Mouse (Mus musculus): ENCODE results near the gene Cebpzos.

The Cebpzos gene

DNA sequence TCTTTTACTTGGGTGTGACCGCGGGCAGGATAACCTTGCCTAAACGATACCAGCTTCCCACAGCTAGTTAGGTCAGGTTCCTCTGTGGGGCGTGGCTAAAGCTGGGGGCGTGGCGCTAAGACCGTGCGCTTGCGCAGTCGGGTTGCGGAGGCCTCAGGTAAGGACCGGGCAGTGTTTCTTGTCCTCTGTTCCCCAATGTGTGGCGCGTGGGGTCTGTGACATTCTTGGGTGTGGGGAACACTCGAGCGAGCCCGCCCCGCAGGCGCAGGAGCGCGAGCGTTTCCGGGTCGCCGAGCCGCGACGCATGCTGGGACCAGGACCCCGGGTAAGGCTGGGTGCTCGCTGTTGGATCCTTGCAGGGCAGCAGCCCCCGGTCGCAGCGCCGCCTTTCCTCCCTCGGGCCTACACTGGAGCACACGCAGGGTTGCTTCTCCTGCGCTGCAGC is at the start of gene Cebpzos:
Gene Cebpzos, plus strand, starts transcription at position 132 of the 445 bp plus-strand sequence.
- DNase-seq (ENCODE audit: low spot score in 2 of 2): peak; percentile 87 to 90

DNA sequence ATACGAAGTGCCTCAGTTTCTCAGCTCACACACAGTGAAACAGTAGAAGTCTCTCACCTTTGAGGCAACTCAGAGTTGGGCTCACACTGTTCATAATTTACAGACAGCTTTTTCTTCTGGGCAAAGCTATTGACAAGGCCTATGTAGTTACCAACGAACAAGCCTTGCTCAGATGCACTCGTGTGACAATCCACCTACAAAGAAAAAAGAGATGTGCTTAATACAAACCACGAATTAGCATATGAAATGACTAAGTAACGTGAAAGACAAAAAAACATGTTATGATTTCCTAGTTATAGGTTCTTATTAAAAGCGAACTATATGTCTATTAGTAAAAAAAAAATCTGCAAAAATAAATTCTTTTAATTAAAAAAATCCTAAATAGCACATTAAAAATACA is 42.4 kb upstream of the Cebpzos start:
- DNase-seq (ENCODE audit: low spot score in 2 of 2): no peak

DNA sequence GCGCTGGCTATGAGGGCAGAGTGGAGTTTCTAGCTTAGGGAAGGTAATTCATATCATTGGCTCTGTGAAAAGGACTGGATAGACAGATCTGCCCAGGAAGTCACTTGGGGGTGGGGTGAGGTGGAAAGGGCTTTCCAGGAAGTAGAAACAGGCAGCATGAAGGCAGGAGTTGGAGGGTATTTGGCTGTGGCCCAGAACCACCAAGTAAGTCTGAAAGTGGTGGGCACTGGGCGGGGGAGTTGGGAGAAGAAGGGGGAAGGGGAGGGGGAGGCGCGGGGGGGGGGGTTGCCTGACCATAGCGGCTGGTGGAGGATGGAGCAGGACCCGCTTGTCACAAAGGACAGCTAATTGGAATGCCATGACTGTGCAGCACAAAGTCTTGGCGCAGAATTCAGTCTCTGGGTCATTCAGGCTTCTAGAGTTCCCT is 34.4 kb upstream of the Cebpzos start:
- DNase-seq (ENCODE audit: low spot score in 2 of 2): peak; percentile 8 to 14

DNA sequence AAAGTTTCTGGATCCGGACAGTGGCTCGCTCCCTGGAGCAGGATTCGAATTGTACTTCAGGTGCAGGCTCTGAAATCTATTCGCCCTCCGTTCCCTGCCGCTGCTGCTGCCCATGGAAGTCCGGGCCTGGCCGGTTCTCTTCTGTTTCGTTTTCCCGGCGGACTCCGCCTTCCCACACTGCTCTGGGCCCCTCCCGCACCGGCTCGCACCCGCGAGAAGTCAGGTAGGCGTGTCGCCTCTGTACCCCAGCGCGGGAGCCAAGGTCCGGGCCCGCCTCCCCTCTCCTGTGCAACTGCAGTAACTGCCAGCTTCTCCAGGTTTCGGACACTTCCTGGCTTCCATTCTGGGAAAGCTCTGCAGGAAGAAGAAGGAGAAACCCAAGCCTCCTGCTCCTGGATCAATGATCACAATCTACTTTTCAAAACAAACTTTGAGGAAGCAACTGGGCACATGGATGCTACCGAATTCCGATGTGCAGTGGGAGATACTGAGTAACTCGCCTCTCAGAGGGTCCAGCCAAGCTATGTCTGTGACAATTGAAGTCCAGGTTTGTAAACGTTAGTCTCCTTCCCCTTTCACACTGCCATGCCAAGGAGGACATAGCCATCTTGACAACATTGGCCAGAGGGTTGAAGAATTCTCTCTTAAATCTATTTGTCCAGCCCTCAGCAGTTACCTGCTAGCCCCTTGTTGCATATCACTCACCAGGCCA is 33.7 kb upstream of the Cebpzos start, which contains the start of gene Eif2ak2:
Gene Eif2ak2, minus strand, starts transcription at position 173 of the 712 bp plus-strand sequence.
- DNase-seq (ENCODE audit: low spot score in 2 of 2): peak; percentile 76 to 80

DNA sequence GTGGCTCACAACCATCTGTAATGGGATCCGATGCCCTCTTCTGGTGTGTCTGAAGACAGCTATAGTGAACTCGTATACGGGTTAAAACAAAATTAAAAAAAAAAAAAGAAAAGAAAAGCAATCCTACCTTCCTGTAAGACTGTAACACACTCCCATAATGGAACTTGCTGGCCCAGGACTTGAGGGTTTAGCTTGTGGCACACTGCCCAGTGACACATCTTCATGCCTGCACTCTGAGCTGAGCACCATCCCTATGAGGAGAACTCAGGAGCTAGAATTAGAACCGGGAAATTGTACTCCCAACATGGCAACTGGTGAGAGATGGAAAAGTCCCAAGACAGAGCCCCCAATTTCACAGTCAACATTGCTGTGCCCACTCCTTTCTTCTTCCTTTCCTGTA is 33.0 kb upstream of the Cebpzos start:
- no peak for DNase-seq (ENCODE audit: low spot score in 2 of 2)

DNA sequence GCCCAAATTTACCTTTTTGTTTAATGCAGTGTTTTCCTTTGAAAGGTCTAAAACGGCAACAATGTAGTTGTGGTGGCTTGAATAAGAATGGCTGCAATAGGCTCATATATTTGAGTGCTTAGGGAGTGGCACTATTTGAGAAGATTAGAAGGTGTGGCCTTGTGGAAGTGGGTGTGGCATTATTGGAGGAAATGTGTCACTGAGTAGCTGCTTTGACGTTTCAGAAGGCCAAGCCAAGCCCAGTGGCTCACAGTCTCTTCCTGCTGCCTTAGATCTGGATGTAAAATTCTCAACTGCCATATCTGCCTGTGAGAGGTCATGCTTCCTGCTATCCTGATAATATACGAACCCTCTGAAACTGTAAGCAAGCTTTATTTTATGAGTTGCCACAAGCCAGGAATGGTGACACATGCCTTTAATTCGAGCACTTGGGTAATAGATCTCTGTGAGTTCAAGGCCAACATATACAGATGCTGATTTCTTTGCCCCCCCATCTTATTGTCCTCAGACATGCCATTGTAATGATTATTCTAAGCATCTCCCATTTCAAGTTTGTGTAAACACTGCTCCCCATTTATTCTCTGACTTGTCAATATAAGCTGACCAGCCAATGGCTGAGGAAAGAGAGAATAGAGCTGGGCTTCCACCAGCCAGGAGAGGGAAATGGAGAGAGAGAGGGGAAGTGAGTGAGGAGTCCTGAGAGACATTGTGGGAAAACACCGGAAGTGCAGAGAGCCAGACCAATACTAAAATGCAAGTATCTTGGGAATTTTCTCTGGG is 30.8 kb upstream of the Cebpzos start:
- DNase-seq (ENCODE audit: low spot score in 2 of 2): no peak

DNA sequence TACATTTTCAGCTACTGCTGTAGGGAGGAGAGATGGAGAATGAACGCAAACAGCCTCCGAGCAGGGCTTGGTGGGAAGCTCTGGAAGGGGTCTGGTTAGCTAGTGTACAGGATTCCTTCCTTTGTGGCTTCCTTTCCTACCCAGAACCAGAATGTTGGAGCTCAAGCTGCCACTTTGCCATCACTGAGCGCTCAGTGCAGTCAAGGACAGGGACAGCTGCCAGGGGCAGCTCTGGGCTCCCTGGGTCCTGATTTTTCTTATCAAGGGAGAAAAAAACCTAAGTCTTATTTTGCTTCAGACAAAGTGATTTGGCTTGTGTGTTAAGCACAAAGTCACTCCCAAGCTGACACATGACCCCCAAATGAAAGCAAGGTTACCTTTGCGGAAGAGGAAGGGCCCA is 27.7 kb upstream of the Cebpzos start:
- no peak for DNase-seq (ENCODE audit: low spot score in 2 of 2)

DNA sequence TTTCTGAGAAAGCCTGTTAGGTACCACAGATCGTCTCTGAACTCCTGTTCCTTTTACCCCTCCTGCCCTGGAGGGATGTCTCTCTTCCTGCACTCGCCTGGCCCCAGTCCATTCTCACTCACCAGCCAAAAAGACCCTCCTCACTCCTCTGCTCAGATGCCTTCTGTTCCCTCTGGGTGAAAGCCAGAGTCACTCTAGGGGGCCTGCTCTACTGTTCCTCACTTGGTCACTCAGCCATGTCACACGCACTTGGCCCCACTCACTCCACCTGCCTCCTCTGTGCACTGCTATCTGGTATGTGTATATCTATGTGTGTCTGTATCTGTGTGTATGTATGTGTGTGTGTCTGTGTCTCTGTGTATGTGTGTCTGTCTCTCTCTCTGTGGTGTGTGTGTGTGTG is 27.1 kb upstream of the Cebpzos start:
- no peak for DNase-seq (ENCODE audit: low spot score in 2 of 2)

DNA sequence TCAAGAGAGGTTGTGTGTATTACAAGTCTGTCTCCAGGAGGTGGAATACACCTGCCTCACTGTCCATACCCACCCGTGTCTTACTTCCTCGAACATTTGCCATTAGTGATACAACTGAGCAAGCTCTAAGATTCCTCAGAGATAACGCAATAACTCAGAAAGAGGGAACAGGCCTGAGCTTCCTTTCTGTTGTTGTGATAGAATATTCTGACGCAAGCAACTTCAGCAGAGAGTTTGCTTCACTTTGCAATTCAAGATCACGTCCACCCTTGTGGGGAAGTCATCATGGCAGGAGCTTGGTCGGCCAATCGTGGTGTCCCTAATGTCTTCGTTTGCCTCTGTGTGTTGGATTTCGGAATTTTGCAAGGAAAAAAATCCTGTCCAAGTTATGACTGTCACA is 25.3 kb upstream of the Cebpzos start:
- peak in 1 of 2 experiments; percentile 7 for DNase-seq (ENCODE audit: low spot score in 2 of 2)

DNA sequence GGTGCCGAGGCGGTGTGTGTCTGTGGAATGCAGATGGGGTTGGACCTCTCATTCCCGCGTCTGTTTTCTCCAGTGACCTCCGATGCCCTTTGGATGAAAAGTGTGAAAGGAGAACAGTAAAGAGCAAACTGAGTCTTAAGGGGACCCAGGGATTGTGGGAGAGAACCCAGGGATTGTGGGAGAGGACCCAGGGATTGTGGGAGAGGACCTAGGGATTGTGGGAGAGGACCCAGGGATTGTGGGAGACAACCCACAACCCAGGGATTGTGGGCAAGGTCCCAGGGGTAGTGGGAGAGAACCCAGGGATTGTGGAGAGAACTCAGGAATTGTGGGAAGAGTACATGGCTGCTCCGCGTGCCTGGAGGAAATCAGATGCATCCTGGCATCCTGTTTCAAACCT is 21.3 kb upstream of the Cebpzos start:
- no peak for DNase-seq (ENCODE audit: low spot score in 2 of 2)

DNA sequence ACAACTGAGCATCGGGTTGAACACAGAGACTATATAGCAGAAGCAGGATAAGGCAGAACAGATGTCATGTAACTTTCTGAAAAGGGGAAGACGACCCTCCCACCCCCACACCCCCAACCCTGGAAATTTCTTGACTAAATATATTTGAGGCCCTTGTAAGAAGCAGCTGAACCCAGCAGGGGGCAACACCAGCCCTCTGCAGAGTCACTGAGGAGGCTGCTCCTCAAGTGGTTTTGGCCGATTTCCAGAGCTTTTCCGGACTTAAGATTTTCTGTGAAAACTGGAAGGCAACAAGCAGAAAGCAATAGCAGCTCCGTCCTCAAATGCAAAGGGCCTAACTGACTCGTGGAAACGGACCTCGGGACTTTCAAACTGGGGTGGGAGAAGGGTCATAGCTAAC is 20.9 kb upstream of the Cebpzos start:
- DNase-seq (ENCODE audit: low spot score in 2 of 2): peak in 1 of 2 experiments; percentile 23

DNA sequence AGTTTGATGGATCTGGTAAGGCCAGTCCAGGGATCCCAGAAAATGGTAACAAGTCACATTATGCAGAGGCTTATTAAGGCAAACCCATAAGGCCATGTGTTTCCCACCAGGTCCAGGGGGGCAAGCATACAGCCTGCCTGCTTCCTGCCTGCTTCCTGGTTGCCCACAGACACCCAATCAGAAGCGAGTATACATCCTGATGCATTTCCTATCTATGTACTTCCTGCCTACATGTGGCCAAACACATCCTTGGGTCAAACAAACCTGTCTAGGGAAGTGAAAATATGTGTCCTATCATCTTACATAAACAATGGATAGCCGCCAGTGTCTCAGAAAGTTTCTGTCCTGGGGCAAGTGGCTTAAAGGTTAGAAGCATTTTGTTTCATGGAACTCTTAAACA is 13.1 kb upstream of the Cebpzos start:
- DNase-seq (ENCODE audit: low spot score in 2 of 2): no peak

DNA sequence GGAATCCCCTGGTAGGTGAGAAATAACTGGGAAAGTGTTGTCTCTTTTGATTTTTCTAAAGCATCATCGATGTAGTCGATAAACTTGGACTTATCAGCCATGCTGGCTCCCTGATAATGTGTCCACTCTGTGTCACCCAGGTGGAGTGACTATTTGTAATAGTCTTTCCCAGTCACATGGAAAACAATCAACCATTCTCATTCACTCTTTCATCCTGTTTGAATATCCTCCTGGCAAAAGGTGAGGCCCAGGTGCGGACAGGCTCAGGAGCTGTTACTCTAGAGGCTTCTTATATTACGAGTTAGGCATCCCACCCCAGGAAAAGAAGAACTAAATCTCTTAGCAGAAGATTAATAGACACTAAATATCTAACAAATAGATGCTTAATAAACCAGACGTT is 9.4 kb upstream of the Cebpzos start, which contains the start of gene Sult6b1:
Gene Sult6b1, minus strand, starts transcription at position 101 of the 400 bp plus-strand sequence.
- no peak for DNase-seq (ENCODE audit: low spot score in 2 of 2)

DNA sequence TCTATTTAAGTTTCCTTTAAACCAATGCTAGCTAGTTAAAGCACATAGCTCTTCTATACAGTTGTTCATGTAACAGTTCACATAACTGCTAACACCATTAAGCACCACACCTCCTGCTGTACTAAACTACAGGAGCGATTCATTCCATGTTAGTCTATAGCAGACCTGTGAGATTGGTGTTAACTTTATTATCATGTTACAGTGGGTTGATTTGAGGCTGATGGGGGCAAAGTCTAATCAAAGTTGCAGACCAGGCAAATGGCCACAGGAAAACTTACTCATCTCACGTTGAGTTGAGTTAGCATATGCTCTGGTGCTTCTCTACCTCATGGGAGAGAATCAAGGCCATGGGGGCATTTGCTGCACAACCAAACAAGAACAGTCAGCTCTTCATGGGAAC is 6.9 kb upstream of the Cebpzos start:
- no peak for DNase-seq (ENCODE audit: low spot score in 2 of 2)

DNA sequence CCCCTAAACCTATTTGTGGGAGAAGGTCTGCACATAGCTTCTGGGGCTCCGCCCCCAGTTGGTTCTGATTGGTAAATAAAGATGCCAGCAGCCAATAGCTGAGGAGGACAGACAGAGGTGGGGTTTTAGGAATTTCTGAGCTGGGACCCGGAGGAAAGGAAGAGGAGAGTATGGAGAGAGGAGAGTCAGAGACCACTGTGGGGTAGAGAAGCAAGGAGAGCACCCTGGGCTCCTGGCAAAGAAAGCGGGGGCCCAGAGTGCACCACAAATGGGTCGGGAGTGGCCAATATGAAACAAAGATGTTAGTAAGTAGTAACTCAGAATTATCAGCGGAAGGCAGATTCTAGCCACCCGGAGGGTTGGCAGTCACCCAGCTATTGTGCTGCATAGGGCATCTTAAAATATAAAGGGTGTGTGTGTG is 3.4 kb upstream of the Cebpzos start:
- DNase-seq (ENCODE audit: low spot score in 2 of 2): peak in 1 of 2 experiments; percentile 21

DNA sequence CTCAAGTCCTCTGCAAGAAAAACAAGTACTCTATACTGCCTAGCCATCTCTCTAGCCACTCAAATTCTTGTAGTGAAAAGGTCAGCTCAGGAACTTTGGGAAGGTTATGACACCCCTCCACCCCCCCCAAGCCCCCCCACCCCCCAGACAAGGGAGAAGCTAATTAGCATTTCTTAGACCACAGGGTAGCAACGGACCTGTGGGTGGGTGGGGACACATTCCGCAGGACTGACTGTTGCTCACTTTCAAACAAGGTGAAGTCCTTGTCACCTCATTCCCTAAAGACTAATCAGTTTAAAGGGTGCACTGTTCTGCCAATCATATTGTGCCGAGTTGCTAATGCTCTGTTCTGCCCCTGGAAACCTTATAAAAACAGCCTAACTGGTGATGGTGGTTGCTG is 2.4 kb upstream of the Cebpzos start:
- no peak for DNase-seq (ENCODE audit: low spot score in 2 of 2)

DNA sequence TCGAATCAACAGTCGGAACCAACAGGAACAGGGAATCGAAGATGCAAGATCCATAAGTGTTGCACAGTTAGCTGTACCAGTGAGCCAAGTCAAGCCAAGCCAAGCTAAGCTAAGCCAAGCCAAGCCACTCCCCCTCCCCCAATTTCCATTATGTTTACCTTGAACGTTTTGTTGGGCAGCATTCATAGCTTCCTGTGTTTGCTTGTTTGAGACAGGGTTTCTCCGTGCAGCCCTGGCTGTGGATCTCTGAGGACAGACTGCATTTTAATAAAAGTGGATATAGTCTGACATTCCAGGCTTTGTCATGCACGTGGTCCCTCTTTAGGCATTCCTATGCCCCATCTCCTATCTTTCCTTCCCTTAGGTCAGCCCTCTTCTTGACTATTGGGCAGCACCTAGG is 528 bp upstream of the Cebpzos start:
- no peak for DNase-seq (ENCODE audit: low spot score in 2 of 2)

DNA sequence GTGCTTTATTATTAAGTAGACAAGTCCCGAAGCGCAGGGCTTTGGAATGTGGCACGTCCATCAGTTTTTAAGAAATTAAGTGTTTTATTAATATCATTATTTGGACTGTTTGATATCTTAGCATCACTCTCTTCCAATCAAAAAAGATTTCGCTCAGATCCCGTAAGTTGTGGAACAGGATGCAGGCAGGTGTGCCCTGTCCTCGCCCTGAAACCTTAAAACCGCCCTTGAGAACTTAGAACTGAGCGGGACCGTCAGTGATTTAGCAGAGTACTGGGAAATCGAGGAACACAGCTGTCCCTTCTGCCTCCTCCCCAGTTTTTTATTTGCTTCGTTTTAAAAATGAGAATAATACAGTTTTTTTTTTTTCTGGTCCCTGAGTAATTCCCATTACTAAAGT is 599 bp downstream of the Cebpzos start:
- DNase-seq (ENCODE audit: low spot score in 2 of 2): no peak

DNA sequence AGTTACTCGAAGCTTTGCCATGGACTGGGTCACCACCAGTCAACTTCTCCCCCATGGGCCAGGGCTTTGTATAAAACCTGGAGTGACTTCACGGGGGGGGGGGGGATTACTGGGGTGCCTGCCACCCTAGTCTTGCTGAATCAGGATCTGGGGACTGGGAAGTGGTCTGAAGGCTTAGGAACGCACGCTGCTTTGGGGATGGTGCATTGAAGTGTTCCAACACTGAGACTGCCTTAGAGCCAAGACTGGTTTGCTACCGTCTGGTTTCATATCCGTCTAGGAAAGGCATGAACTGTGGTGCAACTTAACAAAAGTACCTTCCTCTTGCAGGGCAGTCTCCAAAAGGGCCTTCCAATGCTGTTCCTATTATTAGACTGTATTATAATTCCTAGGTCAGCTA is 1.4 kb downstream of the Cebpzos start:
- no peak for DNase-seq (ENCODE audit: low spot score in 2 of 2)

DNA sequence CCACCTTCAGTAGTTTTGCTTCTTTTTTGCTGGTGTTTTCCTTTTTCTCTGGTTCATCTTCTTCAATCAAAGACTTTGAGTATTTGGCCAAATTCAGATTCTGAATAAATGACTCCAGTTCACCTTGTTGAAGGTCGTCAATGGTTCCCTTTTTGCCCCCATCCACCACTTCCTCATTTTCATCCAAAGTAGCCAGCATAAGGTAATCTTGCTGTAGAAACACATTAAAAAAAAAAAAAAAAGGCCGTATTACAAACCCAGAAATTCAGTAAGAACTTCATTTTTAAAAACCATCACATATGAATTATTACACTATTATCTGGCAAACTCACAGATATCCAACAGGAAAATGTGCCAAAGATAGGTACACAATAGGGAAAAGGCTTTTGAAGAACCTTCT is 19.6 kb downstream of the Cebpzos start:
- DNase-seq (ENCODE audit: low spot score in 2 of 2): no peak

DNA sequence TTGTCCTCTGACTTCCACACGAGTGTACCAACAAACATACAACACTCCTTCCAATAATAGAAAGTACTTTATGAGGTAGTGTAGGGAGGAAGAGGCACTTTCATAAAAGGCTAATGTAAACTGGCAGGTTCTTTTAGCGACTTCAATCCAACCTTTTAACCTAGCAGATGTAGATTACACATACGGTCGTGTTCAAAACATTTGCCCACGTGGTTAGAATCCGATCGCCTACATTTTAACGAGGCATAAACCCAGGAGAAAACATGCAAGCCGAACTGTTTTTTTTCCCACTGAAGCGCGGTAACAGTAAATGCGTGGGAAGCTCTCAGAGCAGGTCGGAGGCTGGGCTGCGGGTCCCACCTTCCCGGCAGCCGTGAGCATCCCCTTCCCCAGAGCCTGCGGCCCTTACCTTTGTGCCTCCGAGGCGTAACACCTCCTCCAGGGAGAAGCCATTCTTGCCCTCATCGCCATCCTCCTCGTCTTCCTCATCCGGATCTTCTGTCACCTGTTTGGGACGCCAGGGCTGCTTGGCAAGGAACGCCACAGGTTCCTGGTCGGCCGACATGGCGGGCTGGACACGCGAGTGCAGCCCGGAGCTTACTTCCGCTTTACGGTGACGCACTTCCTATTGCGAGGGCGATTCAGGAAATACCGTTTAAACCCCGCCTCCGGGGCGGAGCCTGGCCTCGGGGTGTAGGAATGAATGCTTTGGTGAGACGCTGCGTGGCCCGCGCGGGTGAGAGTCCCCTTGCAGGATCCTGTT is 20.3 kb downstream of the Cebpzos start, which contains the start of the genes Cebpz and Ndufaf7:
Gene Cebpz, minus strand, starts transcription at position 601 of the 763 bp plus-strand sequence.
Gene Ndufaf7, plus strand, starts transcription at position 671 of the 763 bp plus-strand sequence.
- peak; percentile 95 to 98 for DNase-seq (ENCODE audit: low spot score in 2 of 2)
